Mouse (Mus musculus) limb, embryonic 10.5 days (tissue): Measurements from ENCODE around the gene Ift57. TPM values are rescaled to one million over a fixed set of nuclear protein-coding genes. Genes with fewer than 3 reads are reported as not detected.

Experiments
- DNase-seq: peaks from one replicate; pipeline ENCODE4 v3.0.0-alpha.2; 2017; ENCODE audit warnings: low spot score
- H3K27ac ChIP-seq: fragments of 300-500 bp; sonication (generic); 2 replicates; pipeline ENCODE4 v1.5.1; 2016; ENCODE audit warnings: mild to moderate bottlenecking
- H3K27me3 ChIP-seq: fragments of 300-500 bp; sonication (generic); 2 replicates; pipeline ENCODE4 v1.6.1; 2016; ENCODE audit warnings: low read depth, mild to moderate bottlenecking; ENCODE audit not compliant: poor library complexity, severe bottlenecking
- H3K36me3 ChIP-seq: fragments of 300-500 bp; sonication (generic); 2 replicates; pipeline ENCODE4 v1.6.1; 2016; ENCODE audit warnings: mild to moderate bottlenecking, moderate library complexity
- H3K4me1 ChIP-seq: fragments of 300-500 bp; sonication (generic); 2 replicates; pipeline ENCODE4 v1.6.1; 2016
- H3K4me3 ChIP-seq: fragments of 300-500 bp; sonication (generic); 2 replicates; pipeline ENCODE4 v1.5.1; 2016; ENCODE audit warnings: mild to moderate bottlenecking, moderate library complexity
- H3K9me3 ChIP-seq: fragments of 300-500 bp; sonication (generic); replicated peaks from 2 replicates; pipeline ENCODE4 v1.6.1; 2016; ENCODE audit warnings: mild to moderate bottlenecking
- WGBS: fragments of 180-500 bp; shearing (Covaris S2); methylation state at CpG from one replicate; pipeline ENCODE4 v1.1.7; 2016; 5-methylcytosine and 5-hydroxymethylcytosine counted together
- polyA plus RNA-seq: library from polyadenylated mRNA; unstranded; fragments of >200 nt; fragmentation: Nextera tagmentation; extraction: Ambion mirVana; gene quantifications from 2 replicates; pipeline ENCODE4 v1.2.1, GENCODE M21; 2016

The Ift57 gene
- polyA plus RNA-seq, 1 experiment from 2014 or later, result 23.1 TPM

GRCm38 (mm10) chr16:49802993-49803392 is 104.0 kb downstream of the Ift57 start:
- Histone ChIP-seq H3K27ac (no peak overlapping the region), H3K27me3 (0 out of 2 replicates have a peak, but pooled peaks cover 2% of the 10 kb centered on the region), H3K4me1 (peaks cover 28% of the 10 kb centered on the region), H3K9me3 (no peaks in the 10 kb centered on the region), H3K4me3 (no peak overlapping the region), H3K36me3 (no peaks in the 10 kb centered on the region)
- WGBS, result 77% methylated on average over 2 of the region's 2 CpGs
- DNase-seq, result no peak

- no peak for DNase-seq
- Histone ChIP-seq H3K4me3 (peak overlapping the region; percentile 44), H3K4me1 (peaks cover 28% of the 10 kb centered on the region), H3K36me3 (no peaks in the 10 kb centered on the region), H3K27ac (peak overlapping the region; percentile 76), H3K9me3 (no peaks in the 10 kb centered on the region), H3K27me3 (0 out of 2 replicates have a peak, but pooled peaks cover 2% of the 10 kb centered on the region)
- 3% methylated on average over 12 of the region's 12 CpGs for WGBS
These were observed 105.0 kb downstream of the Ift57 start for GRCm38 (mm10) chr16:49803932-49804461.

GRCm38 (mm10) chr16:49806920-49807319 is 107.9 kb downstream of the Ift57 start:
- H3K27me3 ChIP-seq, result 0 out of 2 replicates have a peak, but pooled peaks cover 2% of the 10 kb centered on the region
- no peak overlapping the region for H3K4me3 ChIP-seq
- 81% methylated on average over 10 of the region's 10 CpGs for WGBS
- H3K4me1 ChIP-seq, result peaks cover 19% of the 10 kb centered on the region
- no peak overlapping the region for H3K27ac ChIP-seq
- H3K36me3 ChIP-seq, result no peaks in the 10 kb centered on the region
- H3K9me3 ChIP-seq, result no peaks in the 10 kb centered on the region
- DNase-seq, result no peak

- Histone ChIP-seq H3K27ac (no peak overlapping the region), H3K36me3 (no peaks in the 10 kb centered on the region), H3K4me3 (no peak overlapping the region), H3K27me3 (0 out of 2 replicates have a peak, but pooled peaks cover under 1% of the 10 kb centered on the region), H3K4me1 (peaks cover 19% of the 10 kb centered on the region), H3K9me3 (no peaks in the 10 kb centered on the region)
- WGBS, result 80% methylated on average over 7 of the region's 7 CpGs
- DNase-seq, result no peak
These were observed 108.4 kb downstream of the Ift57 start for GRCm38 (mm10) chr16:49807419-49807841.

GRCm38 (mm10) chr16:49807862-49808430 is 108.9 kb downstream of the Ift57 start:
- no peaks in the 10 kb centered on the region for H3K27me3 ChIP-seq
- H3K4me3 ChIP-seq, result no peak overlapping the region
- no peak overlapping the region for H3K27ac ChIP-seq
- WGBS, result 88% methylated on average over 18 of the region's 18 CpGs
- H3K4me1 ChIP-seq, result peaks cover 24% of the 10 kb centered on the region
- DNase-seq, result no peak
- H3K36me3 ChIP-seq, result no peaks in the 10 kb centered on the region
- no peaks in the 10 kb centered on the region for H3K9me3 ChIP-seq

GRCm38 (mm10) chr16:49811897-49812296 is 112.9 kb downstream of the Ift57 start:
- H3K4me3 ChIP-seq, result no peak overlapping the region

GRCm38 (mm10) chr16:49812821-49813616 is 114.0 kb downstream of the Ift57 start:
- no peak overlapping the region for H3K4me3 ChIP-seq
- no peaks in the 10 kb centered on the region for H3K27me3 ChIP-seq
- no peaks in the 10 kb centered on the region for H3K9me3 ChIP-seq
- peak overlapping the region; percentile 65 for H3K27ac ChIP-seq
- 42% methylated on average over 10 of the region's 10 CpGs for WGBS
- DNase-seq, result no peak
- H3K36me3 ChIP-seq, result no peaks in the 10 kb centered on the region
- H3K4me1 ChIP-seq, result peaks cover 12% of the 10 kb centered on the region

More at GRCm38 (mm10) chr16:49811897-49812296, 112.9 kb downstream of the Ift57 start:
- no peaks in the 10 kb centered on the region for H3K27me3 ChIP-seq
- H3K36me3 ChIP-seq, result no peaks in the 10 kb centered on the region
- peaks cover 12% of the 10 kb centered on the region for H3K4me1 ChIP-seq
- H3K27ac ChIP-seq, result no peak overlapping the region
- WGBS, result 92% methylated on average over 2 of the region's 2 CpGs
- no peaks in the 10 kb centered on the region for H3K9me3 ChIP-seq
- no peak for DNase-seq

- H3K36me3 ChIP-seq, result no peaks in the 10 kb centered on the region
- H3K4me3 ChIP-seq, result no peak overlapping the region
- H3K4me1 ChIP-seq, result peaks cover 15% of the 10 kb centered on the region
- 72% methylated on average over 4 of the region's 4 CpGs for WGBS
- DNase-seq, result no peak
- no peaks in the 10 kb centered on the region for H3K9me3 ChIP-seq
- H3K27me3 ChIP-seq, result no peaks in the 10 kb centered on the region
- no peak overlapping the region for H3K27ac ChIP-seq
These were observed 115.4 kb downstream of the Ift57 start for GRCm38 (mm10) chr16:49814419-49814818.

Other genes starting within 250 kb of the Ift57 start
- gene Cd47, start 101.3 kb downstream of the Ift57 start, polyA plus RNA-seq, result 21.3 and 26.6 TPM in 2 replicates